Mouse (Mus musculus): ENCODE results near the gene Vmn1r3. TPM values are rescaled to one million over a fixed set of nuclear protein-coding genes. Genes with fewer than 3 reads are reported as not detected.
"Not testable (repeated sequence)": the region's sequence is repeated elsewhere in the genome, so short reads cannot be mapped to it uniquely, and the experiment has no call there.

The Vmn1r3 gene
- not detected for total RNA-seq (2021)

GRCm38 (mm10) chr4:3185258-3185657 lies at the start of gene Vmn1r3:
TSS of gene Vmn1r3 (minus strand) at chr4:3185358.
- DNase-seq; intact Hi-C loops (cut with DNase I): not testable (repeated sequence)

GRCm38 (mm10) chr4:3232053-3232452 lies 46.9 kb upstream of the Vmn1r3 start:
- intact Hi-C loops (cut with DNase I) = no loop called here
- peak; percentile 39 for DNase-seq

DNA sequence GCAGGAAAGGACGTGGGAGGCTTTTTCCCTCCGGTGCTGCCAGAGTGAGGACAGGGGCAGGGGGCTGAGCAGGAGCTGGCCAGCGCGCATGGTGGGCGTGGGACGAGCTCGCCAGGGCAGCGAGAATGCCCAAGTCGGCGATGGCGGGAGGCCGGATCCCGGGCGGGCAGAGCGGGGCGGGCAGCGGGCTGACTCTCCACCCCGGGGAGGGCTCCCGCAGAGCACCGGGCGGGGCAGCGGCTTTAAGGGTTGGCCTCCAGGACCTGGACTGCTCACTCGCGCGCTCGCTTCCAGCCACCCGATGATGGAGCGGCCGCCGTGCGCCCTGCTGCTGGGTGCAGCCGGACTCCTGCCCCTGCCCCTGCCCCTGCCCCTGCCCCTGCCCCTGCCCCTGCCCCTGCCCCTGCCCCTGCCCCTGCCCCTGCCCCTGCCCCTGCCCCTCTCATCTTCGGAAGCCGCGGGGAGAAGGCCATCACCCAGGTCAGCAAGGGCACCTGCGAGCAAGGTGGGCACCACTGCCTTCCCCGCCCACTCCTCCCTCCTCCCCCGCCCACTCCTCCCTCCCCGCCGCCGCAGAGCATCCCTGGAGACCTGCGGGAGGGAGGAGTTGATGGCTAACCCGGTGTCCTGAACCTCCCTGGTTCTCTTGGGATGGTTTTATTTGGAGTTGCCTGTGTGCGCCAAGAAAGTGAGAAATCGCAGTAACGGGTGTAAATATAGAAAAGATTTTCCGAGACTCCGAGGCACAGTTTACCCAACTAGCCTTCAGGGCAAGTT lies 45.9 kb upstream of the Vmn1r3 start:
- intact Hi-C loops (cut with DNase I) = no loop called here

GRCm38 (mm10) chr4:3229532-3229931 lies 44.4 kb upstream of the Vmn1r3 start:
- DNase-seq = peak; percentile 57
- intact Hi-C loops (cut with DNase I) = no loop called here

More for the DNA sequence above, 45.9 kb upstream of the Vmn1r3 start:
- DNase-seq = peak; percentile 35

DNA sequence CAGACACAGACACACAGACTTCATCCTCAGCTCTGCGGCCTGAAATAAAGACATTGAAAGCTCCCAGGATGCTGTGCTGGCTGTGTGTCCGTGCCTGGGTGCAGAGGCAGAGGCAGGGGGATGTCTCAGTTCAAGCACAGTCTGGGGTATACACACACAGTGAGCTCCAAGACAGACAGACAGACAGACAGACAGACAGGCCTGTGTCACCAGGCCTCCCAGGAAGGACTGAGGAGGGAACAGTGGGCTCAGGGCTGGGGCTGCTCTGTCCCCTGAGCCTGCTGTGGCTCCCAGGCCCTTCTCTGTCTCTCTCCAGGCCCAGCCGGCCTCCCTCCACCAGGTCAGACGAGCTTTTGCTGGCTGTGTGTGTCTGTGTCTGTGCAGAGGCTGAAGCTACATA lies 43.3 kb upstream of the Vmn1r3 start:
- intact Hi-C loops (cut with DNase I) = no loop called here
- no peak for DNase-seq

DNA sequence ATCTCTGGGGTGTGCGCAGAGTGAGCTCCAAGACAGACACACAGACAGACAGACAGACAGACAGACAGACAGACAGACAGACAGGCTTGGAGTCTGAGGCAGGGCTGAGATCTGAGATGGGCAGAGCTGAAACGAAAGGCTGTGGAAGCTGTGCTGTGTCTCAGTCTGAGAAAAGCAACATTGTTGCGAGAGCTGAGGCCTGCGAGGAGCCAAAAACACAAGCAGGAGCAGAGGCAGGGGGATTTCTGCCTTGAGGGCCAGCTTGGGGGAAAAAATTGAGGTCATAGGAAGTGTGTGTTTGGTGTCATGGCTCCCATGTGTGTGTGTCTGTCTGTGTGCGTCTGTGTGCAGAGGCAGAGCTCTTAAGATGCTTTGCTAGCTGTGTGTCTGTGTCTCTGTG lies 42.6 kb upstream of the Vmn1r3 start:
- intact Hi-C loops (cut with DNase I) = no loop called here
- no peak for DNase-seq

DNA sequence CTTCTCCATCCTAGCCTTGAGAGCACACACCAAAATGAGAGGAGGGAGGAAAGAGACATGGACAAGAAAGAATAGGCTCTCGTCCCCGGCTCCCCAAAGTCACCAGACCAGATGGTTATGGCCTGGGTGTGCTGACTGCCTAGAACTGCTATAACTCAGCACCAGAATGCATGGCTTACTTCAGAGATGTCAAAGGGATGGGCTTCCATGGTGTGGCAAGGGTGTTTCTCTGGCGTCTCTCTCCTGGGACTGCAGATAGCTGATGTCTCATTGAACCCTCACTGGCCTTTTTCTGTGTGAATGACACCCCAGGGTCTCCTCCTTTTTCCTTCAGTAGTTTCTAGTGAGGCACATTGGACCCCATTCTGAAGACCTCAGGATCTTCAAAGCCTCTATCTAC lies 41.3 kb upstream of the Vmn1r3 start:
- no peak for DNase-seq
- intact Hi-C loops (cut with DNase I) = no loop called here

- DNase-seq; intact Hi-C loops (cut with DNase I): not testable (repeated sequence)
Measured at GRCm38 (mm10) chr4:3225416-3225815, 40.3 kb upstream of the Vmn1r3 start.

GRCm38 (mm10) chr4:3224848-3225247 lies 39.7 kb upstream of the Vmn1r3 start:
- intact Hi-C loops (cut with DNase I); DNase-seq: not testable (repeated sequence)

DNA sequence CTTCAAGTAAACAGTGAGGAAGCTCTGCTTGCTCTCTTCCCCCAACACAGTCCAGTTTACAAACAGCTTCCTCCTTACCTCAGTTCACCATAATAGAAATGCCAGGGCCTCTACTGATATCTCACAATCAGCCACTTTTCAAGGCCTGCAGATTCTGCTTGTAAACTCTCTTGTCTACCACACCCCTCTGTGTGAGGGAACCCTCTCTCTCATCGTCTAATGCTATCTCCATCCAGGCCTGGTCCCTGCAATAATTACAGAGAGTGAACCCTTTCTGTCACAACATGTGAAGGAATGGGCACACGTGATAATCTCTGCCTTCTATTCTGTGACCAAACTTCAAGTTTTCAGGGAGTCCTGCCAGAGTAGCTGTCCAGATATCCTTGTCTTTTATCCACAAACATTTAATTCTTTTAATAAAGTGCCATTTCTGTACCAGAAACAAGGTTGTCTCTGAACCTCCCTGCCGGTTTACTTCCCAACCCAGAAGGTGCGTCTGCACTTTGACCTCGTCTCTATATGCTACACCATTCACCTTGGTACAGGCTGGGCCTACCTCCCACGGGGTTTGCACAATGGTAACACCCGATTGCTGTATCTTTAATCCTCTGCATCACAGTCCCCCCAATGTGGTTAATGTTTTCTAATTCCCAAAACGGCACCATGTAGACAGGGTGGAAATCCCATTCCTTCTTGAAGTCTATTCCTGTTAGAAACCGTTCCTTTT lies 38.5 kb upstream of the Vmn1r3 start:
- intact Hi-C loops (cut with DNase I); DNase-seq: not testable (repeated sequence)

GRCm38 (mm10) chr4:3216382-3216781 lies 31.2 kb upstream of the Vmn1r3 start:
- intact Hi-C loops (cut with DNase I); DNase-seq: not testable (repeated sequence)

DNA sequence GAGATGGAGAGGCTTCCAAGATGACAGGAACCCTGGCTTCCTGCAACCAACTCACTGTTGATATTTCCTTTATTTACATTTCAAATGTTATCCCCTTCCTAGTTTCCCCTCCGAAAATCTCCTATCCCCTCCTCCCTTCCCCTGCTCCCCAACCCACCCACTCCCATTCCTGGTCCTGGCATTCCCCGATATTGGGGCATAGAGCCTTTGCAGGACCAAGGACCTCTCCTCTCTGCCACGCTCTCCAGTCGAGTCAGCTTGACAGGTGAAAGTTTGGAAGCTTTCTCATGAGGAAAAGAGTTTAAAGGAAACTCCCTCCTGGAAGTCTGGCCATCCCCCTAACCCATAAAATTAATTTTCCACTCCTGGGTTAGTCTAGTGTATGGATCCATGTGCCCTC lies 28.2 kb upstream of the Vmn1r3 start:
- DNase-seq; intact Hi-C loops (cut with DNase I): not testable (repeated sequence)

GRCm38 (mm10) chr4:3209643-3210217 lies 24.6 kb upstream of the Vmn1r3 start:
- intact Hi-C loops (cut with DNase I) = not testable (repeated sequence)

DNA sequence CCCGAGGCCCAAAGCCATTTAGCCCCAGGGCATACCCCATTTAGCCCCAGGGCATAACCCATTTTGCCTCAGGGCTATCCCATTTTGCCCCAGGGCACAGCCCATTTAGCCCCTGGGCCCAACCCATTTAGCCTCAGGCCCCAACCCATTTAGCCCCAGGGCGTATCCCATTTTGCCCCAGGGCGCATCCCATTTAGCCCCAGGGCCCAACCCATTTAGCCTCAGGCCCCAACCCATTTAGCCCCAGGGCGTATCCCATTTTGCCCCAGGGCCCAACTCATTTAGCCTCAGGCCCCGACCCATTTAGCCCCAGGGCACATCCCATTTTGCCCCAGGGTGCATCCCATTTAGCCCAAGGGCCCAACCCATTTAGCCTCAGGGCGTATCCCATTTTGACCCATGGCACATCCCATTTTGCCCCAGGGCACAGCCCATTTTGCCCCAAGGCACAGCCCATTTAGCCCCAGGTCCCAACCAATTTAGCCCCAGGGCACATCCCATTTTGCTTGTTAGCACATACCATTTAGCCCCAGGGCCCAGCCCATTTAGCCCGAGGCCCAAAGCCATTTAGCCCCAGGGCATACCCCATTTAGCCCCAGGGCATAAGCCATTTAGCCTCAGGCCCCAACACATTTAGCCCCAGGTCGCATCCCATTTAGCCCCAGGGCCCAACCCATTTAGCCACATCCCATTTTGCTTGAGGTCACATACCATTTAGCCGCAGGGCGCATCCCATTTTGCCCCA lies 8.2 kb downstream of the Vmn1r3 start:
- DNase-seq; intact Hi-C loops (cut with DNase I): not testable (repeated sequence)

More at GRCm38 (mm10) chr4:3209643-3210217, 24.6 kb upstream of the Vmn1r3 start:
- DNase-seq = not testable (repeated sequence)

DNA sequence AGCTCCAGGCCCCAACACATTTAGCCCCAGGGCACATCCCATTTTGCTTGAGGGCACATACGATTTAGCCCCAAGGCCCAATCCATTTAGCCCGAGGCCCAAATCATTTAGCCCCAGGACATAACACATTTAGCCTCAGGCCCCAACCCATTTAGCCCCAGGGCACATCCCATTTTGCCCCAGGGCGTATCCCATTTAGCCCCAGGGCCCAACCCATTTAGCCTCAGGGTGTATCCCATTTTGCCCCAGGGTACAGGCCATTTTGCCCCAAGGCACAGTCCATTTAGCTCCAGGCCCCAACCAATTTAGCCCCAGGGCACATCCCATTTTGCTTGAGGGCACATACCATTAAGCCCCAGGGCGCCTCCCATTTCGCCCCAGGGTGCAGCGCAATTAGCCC lies 9.0 kb downstream of the Vmn1r3 start:
- intact Hi-C loops (cut with DNase I); DNase-seq: not testable (repeated sequence)

- intact Hi-C loops (cut with DNase I); DNase-seq: not testable (repeated sequence)
Measured at GRCm38 (mm10) chr4:3175756-3176155, 9.4 kb downstream of the Vmn1r3 start.

GRCm38 (mm10) chr4:3174586-3174985 lies 10.6 kb downstream of the Vmn1r3 start:
- DNase-seq; intact Hi-C loops (cut with DNase I): not testable (repeated sequence)

DNA sequence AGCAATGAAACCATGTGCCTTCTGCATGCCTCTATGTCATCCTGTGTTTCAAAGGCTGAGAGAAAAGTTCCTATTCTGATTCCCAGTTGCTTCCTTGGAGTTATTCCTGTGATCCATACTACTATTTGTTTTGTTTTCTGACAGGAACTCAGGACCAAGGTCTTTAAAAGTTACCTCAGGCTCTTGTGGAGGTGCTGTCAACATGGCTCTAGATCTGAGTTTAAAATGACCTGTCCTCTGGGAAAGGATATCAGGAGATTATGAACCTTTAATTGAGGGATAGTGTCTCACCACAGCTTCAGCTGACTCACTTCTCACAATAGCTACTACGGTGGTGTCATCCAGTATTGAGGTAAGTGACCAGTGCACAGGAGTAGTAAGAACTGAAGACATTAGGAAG lies 18.1 kb downstream of the Vmn1r3 start, which contains the start of gene Vmn1r2:
Gene Vmn1r2 (plus strand): TSS at position 301 of the 400 bp plus-strand sequence.
- DNase-seq; intact Hi-C loops (cut with DNase I): not testable (repeated sequence)

- intact Hi-C loops (cut with DNase I) = no loop called here
- peak; percentile 31 for DNase-seq
Measured at GRCm38 (mm10) chr4:3165046-3165445, 20.1 kb downstream of the Vmn1r3 start.

DNA sequence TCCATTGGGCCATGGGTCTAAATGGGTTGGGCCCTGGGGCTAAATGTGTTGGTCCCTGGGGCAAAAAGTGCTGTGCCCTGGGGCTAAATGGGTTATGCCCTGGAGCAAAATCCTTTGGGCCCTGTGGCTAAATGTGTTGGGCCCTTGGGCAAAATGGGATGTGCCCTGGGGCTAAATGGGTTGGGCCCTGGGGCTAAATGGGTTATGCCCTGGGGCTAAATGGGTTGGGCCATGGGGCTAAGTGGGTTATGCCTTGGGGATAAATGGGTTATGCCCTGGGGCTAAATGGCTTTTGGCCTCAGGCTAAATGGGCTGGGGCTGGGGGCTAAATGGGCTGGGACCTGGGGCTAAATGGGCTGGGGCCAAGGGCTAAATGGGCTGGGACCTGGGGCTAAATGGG lies 20.7 kb downstream of the Vmn1r3 start:
- intact Hi-C loops (cut with DNase I); DNase-seq: not testable (repeated sequence)
